Comparison of ENCODE assay signal across 8 mouse cellular contexts in the genomic region with DNA sequence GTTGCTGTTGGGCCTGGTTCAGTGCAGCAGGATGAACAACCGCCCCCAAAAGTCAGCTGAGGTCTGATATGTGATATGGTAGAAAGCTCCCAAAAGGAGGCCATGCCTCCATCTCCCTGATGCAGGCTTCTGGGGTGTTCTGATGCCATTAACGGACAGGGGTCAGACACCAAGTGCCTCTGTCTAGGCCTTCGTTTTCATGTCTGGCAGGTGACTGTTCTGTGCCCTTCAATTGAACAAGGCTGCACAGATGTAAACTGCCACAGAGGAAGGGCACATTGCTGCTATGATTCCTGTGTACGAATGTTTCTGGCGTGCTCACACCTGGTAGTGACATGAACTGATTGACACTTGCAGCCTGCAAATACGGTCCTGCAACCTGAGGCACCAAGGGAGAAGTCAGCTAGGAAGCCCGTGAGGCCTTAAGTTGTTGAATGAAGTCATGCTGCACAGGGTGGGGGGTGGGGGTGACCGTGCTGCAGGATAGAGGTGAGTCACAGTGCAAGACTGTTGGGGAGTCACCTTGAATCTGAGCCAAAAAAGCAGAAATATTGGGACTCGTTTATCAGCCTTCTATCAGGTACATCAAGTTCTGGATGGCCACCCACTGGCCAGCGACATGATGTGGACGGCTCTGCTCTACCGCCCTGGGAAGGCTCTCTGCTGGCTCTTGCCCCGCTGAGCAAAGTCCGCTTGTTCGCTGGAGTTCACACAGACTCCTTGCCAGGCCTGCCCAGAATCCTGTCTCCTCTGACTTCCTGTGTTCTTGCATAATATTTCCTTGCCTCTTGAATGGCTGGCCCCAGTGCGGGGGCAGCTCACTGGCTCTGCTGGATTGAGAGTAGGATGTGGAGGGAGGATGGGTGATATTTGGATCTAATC. TPM values are rescaled to one million over a fixed set of nuclear protein-coding genes. Genes with fewer than 3 reads are reported as not detected.
DNase-seq lines count a peak whose midpoint lies in the region; ATAC-seq and TF ChIP-seq lines count a peak whose summit lies in the region.

No protein-coding gene starts in this region.

- no peak for TF ChIP-seq POLR2A in embryonic fibroblast, embryonic 13.5 days (IDR thresholded peaks at IDR 0.05; ENCODE audit: low read depth, low read length)

- H3K27me3 ChIP-seq in intestine, embryonic 16.5 days (replicated peaks; ENCODE audit: control insufficient read depth, insufficient read depth, low read length), result no peaks in the 10 kb centered on the region
- no peaks in the 10 kb centered on the region for H3K27me3 ChIP-seq in liver, embryonic 16.5 days (ENCODE audit: control insufficient read depth, insufficient read depth, low read depth, low read length)

- DNase-seq in right cerebral cortex, adult 18-20 months, result peak; percentile 29
- no peak for DNase-seq in right cerebral cortex, adult 2 months (ENCODE audit: low spot score in 2 of 2)
- peak; percentile 54 for DNase-seq in urinary bladder, adult 2 months (ENCODE audit: low spot score)
- DNase-seq in thymus, postnatal 10 days (ENCODE audit: low spot score in 2 of 2), result no peak

- WGBS in intestine, embryonic 16.5 days, result 48% methylated on average over 16 of the region's 16 CpGs
- WGBS in liver, embryonic 16.5 days (ENCODE audit: insufficient replicate concordance), result 32% methylated on average over 16 of the region's 16 CpGs

- H3K9ac ChIP-seq in intestine, embryonic 16.5 days (ENCODE audit: low read depth, low read length), result no peak overlapping the region
- no peak overlapping the region for H3K9ac ChIP-seq in liver, embryonic 16.5 days (ENCODE audit: low read depth, low read length)

- H3K4me3 ChIP-seq in embryonic fibroblast, embryonic 13.5 days (ENCODE audit: insufficient read depth, low read length), result no peak overlapping the region
- no peak overlapping the region for H3K4me3 ChIP-seq in intestine, embryonic 16.5 days (ENCODE audit: low read length)
- no peak overlapping the region for H3K4me3 ChIP-seq in liver, embryonic 16.5 days (ENCODE audit: low read depth, low read length)

- 0 out of 2 replicates have a peak overlapping the region, but pooled peaks have one; percentile 8 for H3K4me2 ChIP-seq in intestine, embryonic 16.5 days (ENCODE audit: low read depth, low read length)
- H3K4me2 ChIP-seq in liver, embryonic 16.5 days (ENCODE audit: low read depth, low read length), result no peak overlapping the region

- peaks cover 6% of the 10 kb centered on the region for H3K4me1 ChIP-seq in embryonic fibroblast, embryonic 13.5 days (ENCODE audit: control insufficient read depth, insufficient read depth, low read length)
- H3K4me1 ChIP-seq in intestine, embryonic 16.5 days (ENCODE audit: control insufficient read depth, insufficient read depth, low read length), result peaks cover 9% of the 10 kb centered on the region
- H3K4me1 ChIP-seq in liver, embryonic 16.5 days (ENCODE audit: control insufficient read depth, low read depth, low read length), result peaks cover 16% of the 10 kb centered on the region

- ATAC-seq in intestine, embryonic 16.5 days, result peak; percentile 98
- peak; percentile 84 for ATAC-seq in liver, embryonic 16.5 days (ENCODE audit: low read depth)
- no peak for ATAC-seq in cerebellum, adult (ENCODE audit: insufficient number of reproducible peaks, low FRiP score, low TSS enrichment)

- H3K27ac ChIP-seq in embryonic fibroblast, embryonic 13.5 days (ENCODE audit: insufficient read depth, low read length), result peak overlapping the region; percentile 47
- peak overlapping the region; percentile 38; the same call in 1 of the 2 replicates for H3K27ac ChIP-seq in intestine, embryonic 16.5 days (ENCODE audit: low read length)
- H3K27ac ChIP-seq in liver, embryonic 16.5 days (ENCODE audit: low read length), result peak overlapping the region; percentile 45; the same call in 1 of the 2 replicates

- no peaks in the 10 kb centered on the region for H3K36me3 ChIP-seq in intestine, embryonic 16.5 days (ENCODE audit: control insufficient read depth, insufficient read depth, low read length)
- H3K36me3 ChIP-seq in liver, embryonic 16.5 days (ENCODE audit: control insufficient read depth, insufficient read depth), result no peaks in the 10 kb centered on the region

- no peak for TF ChIP-seq CTCF in embryonic fibroblast, embryonic 13.5 days (IDR thresholded peaks at IDR 0.05; ENCODE audit: borderline replicate concordance, insufficient read depth, low read length)

- no peaks in the 10 kb centered on the region for H3K9me3 ChIP-seq in intestine, embryonic 16.5 days (ENCODE audit: control insufficient read depth, low read length)
- H3K9me3 ChIP-seq in liver, embryonic 16.5 days (replicated peaks; ENCODE audit: control insufficient read depth, low read length), result no peaks in the 10 kb centered on the region

RNA-seq across cellular contexts. Expression of gene Epas1, which starts 16.1 kb away (rescaled TPM):
- 3.0 and 3.3 TPM in 2 replicates for polyA plus RNA-seq in embryonic fibroblast, embryonic 13.5 days (2011; ENCODE audit: insufficient read length, low read depth, missing spikeins)
- 4.0 and 4.7 TPM in 2 replicates for polyA plus RNA-seq in intestine, embryonic 16.5 days (2015; fragmentation: Nextera tagmentation; extraction: Ambion mirVana)
- polyA plus RNA-seq in liver, embryonic 16.5 days (2015; fragmentation: Nextera tagmentation; extraction: Ambion mirVana), result 2.7 and 4.0 TPM in 2 replicates
- polyA plus RNA-seq in urinary bladder, adult 2 months (2012; rRNA removed), result 21.4 and 43.2 TPM in 2 replicates

Comparison
In these comparisons a context has a peak if more than half of its experiments do, and no peak if none do; other contexts are left out.
1. DNase-seq: peak in right cerebral cortex, adult 18-20 months (single experiment) and urinary bladder, adult 2 months (single experiment); none in right cerebral cortex, adult 2 months (0 of 2) and thymus, postnatal 10 days (0 of 2).
2. Peak in every context shown above with its lines, with median percentiles within 50 percentile points of each other: H3K27ac ChIP-seq.